Comparison of ENCODE assay signal across 9 mouse cellular contexts in genomic region chr9:61756801-61757342, GRCm38 (mm10).
A peak's percentile ranks its signal among the peaks of the same experiment; 100 is the strongest.
DNase-seq lines count a peak whose midpoint lies in the region; ATAC-seq lines count a peak whose summit lies in the region.
"Had no signal": no experiment of that assay in that cellular context is flagged by ENCODE, and none has a peak within 500 bp of the region (broad histone marks: within the 10 kb centered on the region; RNA-seq: fewer than 3 reads in every experiment).

No protein-coding gene starts in this region.

- ATAC-seq in limb, embryonic 15.5 days (ENCODE audit: insufficient number of reproducible peaks, low FRiP score, low TSS enrichment, low read depth) = no peak
- ATAC-seq in liver, embryonic 12.5 days = no peak

- peaks cover 18% of the 10 kb centered on the region for H3K4me1 ChIP-seq in limb, embryonic 15.5 days
- peaks cover 28% of the 10 kb centered on the region for H3K4me1 ChIP-seq in limb, embryonic 10.5 days
- H3K4me1 ChIP-seq in liver, embryonic 12.5 days = no peaks in the 10 kb centered on the region

- intact Hi-C loops in left cerebral cortex, postnatal 4 days (cut with DNase I) = no loop called here

- H3K9me3 ChIP-seq in limb, embryonic 15.5 days = no peaks in the 10 kb centered on the region
- H3K9me3 ChIP-seq in limb, embryonic 10.5 days (replicated peaks) = no peaks in the 10 kb centered on the region
- H3K9me3 ChIP-seq in liver, embryonic 12.5 days (replicated peaks) = no peaks in the 10 kb centered on the region
- H3K9me3 ChIP-seq: heart, embryonic 15.5 days had no signal

- no peak overlapping the region for H3K27ac ChIP-seq in limb, embryonic 15.5 days
- H3K27ac ChIP-seq in limb, embryonic 10.5 days = no peak overlapping the region
- H3K27ac ChIP-seq in liver, embryonic 12.5 days = no peak overlapping the region
- H3K27ac ChIP-seq: heart, embryonic 15.5 days had no signal

- no peaks in the 10 kb centered on the region for H3K36me3 ChIP-seq in limb, embryonic 15.5 days
- H3K36me3 ChIP-seq in limb, embryonic 10.5 days = no peaks in the 10 kb centered on the region
- no peaks in the 10 kb centered on the region for H3K36me3 ChIP-seq in liver, embryonic 12.5 days
- H3K36me3 ChIP-seq: heart, embryonic 15.5 days had no signal

- peak; percentile 8 for DNase-seq in embryo, embryonic 11 days
- DNase-seq in embryo, embryonic 9.5 days (ENCODE audit: extremely low spot score) = no peak
- no peak for DNase-seq in limb, embryonic 10.5 days (ENCODE audit: low spot score)
- DNase-seq in left cerebral cortex, postnatal 4 days = peak; percentile 88
- peak; percentile 29 for DNase-seq in right cerebral cortex, postnatal 4 days
- no peak for DNase-seq in kidney, postnatal 14 days

- no peak overlapping the region for H3K9ac ChIP-seq in limb, embryonic 15.5 days
- no peak overlapping the region for H3K9ac ChIP-seq in liver, embryonic 12.5 days
- H3K9ac ChIP-seq: heart, embryonic 15.5 days had no signal

- 70% methylated on average over 24 of the region's 24 CpGs for whole genome bisulfite sequencing in limb, embryonic 15.5 days
- 74% methylated on average over 24 of the region's 24 CpGs for WGBS in limb, embryonic 10.5 days
- 68% methylated on average over 24 of the region's 24 CpGs for WGBS in liver, embryonic 12.5 days (ENCODE audit: insufficient replicate concordance)

- no peak overlapping the region for H3K4me3 ChIP-seq in limb, embryonic 15.5 days
- no peak overlapping the region for H3K4me3 ChIP-seq in limb, embryonic 10.5 days
- no peak overlapping the region for H3K4me3 ChIP-seq in liver, embryonic 12.5 days
- H3K4me3 ChIP-seq: heart, embryonic 15.5 days had no signal

- 0 out of 2 replicates have a peak, but pooled peaks cover 5% of the 10 kb centered on the region for H3K27me3 ChIP-seq in limb, embryonic 15.5 days
- H3K27me3 ChIP-seq in limb, embryonic 10.5 days (ENCODE audit: low read depth, poor library complexity, severe bottlenecking) = peaks cover 16% of the 10 kb centered on the region; the same call in 1 of the 2 replicates
- H3K27me3 ChIP-seq in liver, embryonic 12.5 days (replicated peaks) = no peaks in the 10 kb centered on the region; the same call in 1 of the 2 replicates

- peak overlapping the region; percentile 14; the same call in 1 of the 2 replicates for H3K4me2 ChIP-seq in limb, embryonic 15.5 days
- H3K4me2 ChIP-seq in liver, embryonic 12.5 days = no peak overlapping the region
- H3K4me2 ChIP-seq: heart, embryonic 15.5 days had no signal

Comparison
In these comparisons a context has a peak if more than half of its experiments do, and no peak if none do; other contexts are left out.
1. DNase-seq: peak in embryo, embryonic 11 days (single experiment), left cerebral cortex, postnatal 4 days (single experiment) and right cerebral cortex, postnatal 4 days (single experiment); none in embryo, embryonic 9.5 days (single experiment), limb, embryonic 10.5 days (single experiment) and kidney, postnatal 14 days (single experiment).